Mouse (Mus musculus): ENCODE results near the gene Txnrd1. TPM values are rescaled to one million over a fixed set of nuclear protein-coding genes. Genes with fewer than 3 reads are reported as not detected.

Txnrd1 gene
- polyA plus RNA-seq, 1 experiment from 2014 or later, result 157 TPM

GRCm38 (mm10) chr10:82858032-82858680 is 24.4 kb downstream of the Txnrd1 start:
- WGBS, result 46% methylated on average over 10 of the region's 10 CpGs
- H3K9ac ChIP-seq (ENCODE audit: low read length), result peak overlapping the region; percentile 94; the same call in 1 of the 2 replicates
- ATAC-seq, result no peak
- H3K4me2 ChIP-seq (ENCODE audit: low read length), result peak overlapping the region; percentile 78
- no peaks in the 10 kb centered on the region for H3K36me3 ChIP-seq (ENCODE audit: control insufficient read depth, insufficient read depth, low read length)
- no peaks in the 10 kb centered on the region for H3K27me3 ChIP-seq (replicated peaks; ENCODE audit: control insufficient read depth, insufficient read depth, low read length)
- H3K27ac ChIP-seq (ENCODE audit: low read depth, low read length), result no peak overlapping the region
- peaks cover 11% of the 10 kb centered on the region for H3K4me1 ChIP-seq (ENCODE audit: control insufficient read depth, insufficient read depth, low read length)
- no peaks in the 10 kb centered on the region for H3K9me3 ChIP-seq (replicated peaks; ENCODE audit: control insufficient read depth, low read length)
- peak; percentile 10 for DNase-seq (ENCODE audit: low spot score)
- H3K4me3 ChIP-seq (ENCODE audit: low read depth, low read length), result peak overlapping the region; percentile 78

- Histone ChIP-seq H3K9me3 (replicated peaks; ENCODE audit: control insufficient read depth, low read length) (no peaks in the 10 kb centered on the region), H3K4me2 (ENCODE audit: low read length) (peak overlapping the region; percentile 78), H3K27me3 (replicated peaks; ENCODE audit: control insufficient read depth, insufficient read depth, low read length) (no peaks in the 10 kb centered on the region), H3K4me3 (ENCODE audit: low read depth, low read length) (peak overlapping the region; percentile 78), H3K27ac (ENCODE audit: low read depth, low read length) (peak overlapping the region; percentile 79), H3K4me1 (ENCODE audit: control insufficient read depth, insufficient read depth, low read length) (peaks cover 17% of the 10 kb centered on the region), H3K9ac (ENCODE audit: low read length) (peak overlapping the region; percentile 94), H3K36me3 (ENCODE audit: control insufficient read depth, insufficient read depth, low read length) (peaks cover 5% of the 10 kb centered on the region)
- WGBS, result under 1% methylated on average over 49 of the region's 49 CpGs
- DNase-seq (ENCODE audit: low spot score) (peak; percentile 95), ATAC-seq (peak; percentile 81)
Observed at GRCm38 (mm10) chr10:82858691-82859532, 25.2 kb downstream of the Txnrd1 start.

- ATAC-seq (peak; percentile 56), DNase-seq (ENCODE audit: low spot score) (peak; percentile 64)
- Histone ChIP-seq H3K27ac (ENCODE audit: low read depth, low read length) (peak overlapping the region; percentile 79), H3K9me3 (replicated peaks; ENCODE audit: control insufficient read depth, low read length) (no peaks in the 10 kb centered on the region), H3K4me2 (ENCODE audit: low read length) (peak overlapping the region; percentile 78), H3K4me1 (ENCODE audit: control insufficient read depth, insufficient read depth, low read length) (peaks cover 17% of the 10 kb centered on the region), H3K27me3 (replicated peaks; ENCODE audit: control insufficient read depth, insufficient read depth, low read length) (no peaks in the 10 kb centered on the region), H3K9ac (ENCODE audit: low read length) (peak overlapping the region; percentile 94), H3K36me3 (ENCODE audit: control insufficient read depth, insufficient read depth, low read length) (peaks cover 11% of the 10 kb centered on the region), H3K4me3 (ENCODE audit: low read depth, low read length) (peak overlapping the region; percentile 78)
- WGBS, result under 1% methylated on average over 8 of the region's 8 CpGs
Observed at GRCm38 (mm10) chr10:82859533-82859915, 25.8 kb downstream of the Txnrd1 start.

GRCm38 (mm10) chr10:82860181-82860928 is 26.6 kb downstream of the Txnrd1 start:
- Histone ChIP-seq H3K4me1 (ENCODE audit: control insufficient read depth, insufficient read depth, low read length) (peaks cover 17% of the 10 kb centered on the region), H3K4me3 (ENCODE audit: low read depth, low read length) (peak overlapping the region; percentile 78), H3K9me3 (replicated peaks; ENCODE audit: control insufficient read depth, low read length) (no peaks in the 10 kb centered on the region), H3K27ac (ENCODE audit: low read depth, low read length) (peak overlapping the region; percentile 93), H3K9ac (ENCODE audit: low read length) (peak overlapping the region; percentile 94), H3K27me3 (replicated peaks; ENCODE audit: control insufficient read depth, insufficient read depth, low read length) (no peaks in the 10 kb centered on the region), H3K36me3 (ENCODE audit: control insufficient read depth, insufficient read depth, low read length) (peaks cover 16% of the 10 kb centered on the region), H3K4me2 (ENCODE audit: low read length) (peak overlapping the region; percentile 78)
- DNase-seq (ENCODE audit: low spot score) (peak; percentile 77), ATAC-seq (peak; percentile 63)
- WGBS, result under 1% methylated on average over 49 of the region's 50 CpGs

- ATAC-seq (no peak), DNase-seq (ENCODE audit: low spot score) (no peak)
- Histone ChIP-seq H3K9ac (ENCODE audit: low read length) (peak overlapping the region; percentile 94), H3K36me3 (ENCODE audit: control insufficient read depth, insufficient read depth, low read length) (peaks cover 16% of the 10 kb centered on the region), H3K27ac (ENCODE audit: low read depth, low read length) (peak overlapping the region; percentile 93), H3K27me3 (replicated peaks; ENCODE audit: control insufficient read depth, insufficient read depth, low read length) (no peaks in the 10 kb centered on the region), H3K4me2 (ENCODE audit: low read length) (peak overlapping the region; percentile 78), H3K4me3 (ENCODE audit: low read depth, low read length) (peak overlapping the region; percentile 78), H3K9me3 (replicated peaks; ENCODE audit: control insufficient read depth, low read length) (no peaks in the 10 kb centered on the region), H3K4me1 (ENCODE audit: control insufficient read depth, insufficient read depth, low read length) (peaks cover 17% of the 10 kb centered on the region)
- under 1% methylated on average over 8 of the region's 8 CpGs for WGBS
Observed at GRCm38 (mm10) chr10:82860929-82861315, 27.2 kb downstream of the Txnrd1 start.

GRCm38 (mm10) chr10:82863106-82863680 is 29.4 kb downstream of the Txnrd1 start:
- ATAC-seq (no peak), DNase-seq (ENCODE audit: low spot score) (peak; percentile 65)
- H3K27me3 ChIP-seq (replicated peaks; ENCODE audit: control insufficient read depth, insufficient read depth, low read length), result no peaks in the 10 kb centered on the region
- H3K9me3 ChIP-seq (replicated peaks; ENCODE audit: control insufficient read depth, low read length), result no peaks in the 10 kb centered on the region
- 62% methylated on average over 5 of the region's 5 CpGs for WGBS
- no peak overlapping the region for H3K9ac ChIP-seq (ENCODE audit: low read length)
- no peak overlapping the region for H3K4me3 ChIP-seq (ENCODE audit: low read depth, low read length)
- peaks cover 17% of the 10 kb centered on the region for H3K4me1 ChIP-seq (ENCODE audit: control insufficient read depth, insufficient read depth, low read length)
- H3K27ac ChIP-seq (ENCODE audit: low read depth, low read length), result peak overlapping the region; percentile 35; the same call in 1 of the 2 replicates
- H3K4me2 ChIP-seq (ENCODE audit: low read length), result peak overlapping the region; percentile 78; the same call in 1 of the 2 replicates
- H3K36me3 ChIP-seq (ENCODE audit: control insufficient read depth, insufficient read depth, low read length), result peaks cover 31% of the 10 kb centered on the region

GRCm38 (mm10) chr10:82863827-82864226 is 30.1 kb downstream of the Txnrd1 start:
- WGBS, result 71% methylated on average over 7 of the region's 7 CpGs

GRCm38 (mm10) chr10:82866356-82866755 is 32.6 kb downstream of the Txnrd1 start, which contains the start of gene Eid3:
Gene Eid3, plus strand, starts transcription at chr10:82866626.
- Histone ChIP-seq H3K9ac (ENCODE audit: low read length) (no peak within 1 kb of the TSS), H3K36me3 (ENCODE audit: control insufficient read depth, insufficient read depth, low read length) (peaks cover 49% of the 10 kb centered on the region), H3K27ac (ENCODE audit: low read depth, low read length) (no peak within 1 kb of the TSS), H3K9me3 (replicated peaks; ENCODE audit: control insufficient read depth, low read length) (no peaks in the 10 kb centered on the region), H3K4me1 (ENCODE audit: control insufficient read depth, insufficient read depth, low read length) (peaks cover 17% of the 10 kb centered on the region), H3K27me3 (replicated peaks; ENCODE audit: control insufficient read depth, insufficient read depth, low read length) (no peaks in the 10 kb centered on the region), H3K4me2 (ENCODE audit: low read length) (no peak within 1 kb of the TSS), H3K4me3 (ENCODE audit: low read depth, low read length) (no peak within 1 kb of the TSS)
- 69% methylated on average over 9 of the region's 9 CpGs for WGBS
- DNase-seq (ENCODE audit: low spot score) (no peak), ATAC-seq (no peak)

More at GRCm38 (mm10) chr10:82863827-82864226, 30.1 kb downstream of the Txnrd1 start:
- H3K27me3 ChIP-seq (replicated peaks; ENCODE audit: control insufficient read depth, insufficient read depth, low read length), result no peaks in the 10 kb centered on the region
- H3K36me3 ChIP-seq (ENCODE audit: control insufficient read depth, insufficient read depth, low read length), result peaks cover 37% of the 10 kb centered on the region
- no peak overlapping the region for H3K27ac ChIP-seq (ENCODE audit: low read depth, low read length)
- no peak for ATAC-seq
- H3K4me1 ChIP-seq (ENCODE audit: control insufficient read depth, insufficient read depth, low read length), result peaks cover 17% of the 10 kb centered on the region
- DNase-seq (ENCODE audit: low spot score), result no peak
- no peak overlapping the region for H3K9ac ChIP-seq (ENCODE audit: low read length)
- H3K9me3 ChIP-seq (replicated peaks; ENCODE audit: control insufficient read depth, low read length), result no peaks in the 10 kb centered on the region
- no peak overlapping the region for H3K4me2 ChIP-seq (ENCODE audit: low read length)
- no peak overlapping the region for H3K4me3 ChIP-seq (ENCODE audit: low read depth, low read length)

All from forebrain, embryonic 14.5 days (tissue).